Mouse (Mus musculus): ENCODE measurements around the gene a. TPM values are rescaled to one million over a fixed set of nuclear protein-coding genes. Genes with fewer than 3 reads are reported as not detected.
A peak's percentile ranks its signal among the peaks of the same experiment; 100 is the strongest.

The a gene
- polyA plus RNA-seq, 1 experiment from 2014 or later = 0.41 TPM

GRCm38 (mm10) chr2:154776496-154776895 lies 14.7 kb upstream of the a start:
- no peak for ATAC-seq (ENCODE audit: insufficient read depth, low FRiP score)
- Histone ChIP-seq H3K27me3 (ENCODE audit: control insufficient read depth, insufficient read depth, low read length) (no peaks in the 10 kb centered on the region), H3K9me3 (replicated peaks; ENCODE audit: control insufficient read depth, low read length) (no peaks in the 10 kb centered on the region), H3K4me1 (ENCODE audit: control insufficient read depth, insufficient read depth, low read length) (no peaks in the 10 kb centered on the region), H3K4me2 (ENCODE audit: low read depth, low read length) (no peak overlapping the region), H3K36me3 (ENCODE audit: control insufficient read depth, insufficient read depth, low read length) (no peaks in the 10 kb centered on the region), H3K9ac (ENCODE audit: low read length) (no peak overlapping the region), H3K27ac (ENCODE audit: low read length) (no peak overlapping the region), H3K4me3 (replicated peaks; ENCODE audit: low read length) (no peak overlapping the region)
- 67% methylated on average over 7 of the region's 7 CpGs for WGBS

GRCm38 (mm10) chr2:154779648-154780047 lies 11.6 kb upstream of the a start:
- 32% methylated on average over 3 of the region's 3 CpGs for whole genome bisulfite sequencing

GRCm38 (mm10) chr2:154782361-154782760 lies 8.8 kb upstream of the a start:
- no peak for ATAC-seq (ENCODE audit: insufficient read depth, low FRiP score)
- Histone ChIP-seq H3K4me3 (replicated peaks; ENCODE audit: low read length) (no peak overlapping the region), H3K4me2 (ENCODE audit: low read depth, low read length) (no peak overlapping the region), H3K36me3 (ENCODE audit: control insufficient read depth, insufficient read depth, low read length) (no peaks in the 10 kb centered on the region), H3K9me3 (replicated peaks; ENCODE audit: control insufficient read depth, low read length) (no peaks in the 10 kb centered on the region), H3K27ac (ENCODE audit: low read length) (no peak overlapping the region), H3K4me1 (ENCODE audit: control insufficient read depth, insufficient read depth, low read length) (peaks cover 3% of the 10 kb centered on the region; the same call in 1 of the 2 replicates), H3K9ac (ENCODE audit: low read length) (no peak overlapping the region), H3K27me3 (ENCODE audit: control insufficient read depth, insufficient read depth, low read length) (no peaks in the 10 kb centered on the region; the same call in 1 of the 2 replicates)
- WGBS = 71% methylated on average over 4 of the region's 4 CpGs

More at GRCm38 (mm10) chr2:154779648-154780047, 11.6 kb upstream of the a start:
- Histone ChIP-seq H3K27me3 (ENCODE audit: control insufficient read depth, insufficient read depth, low read length) (no peaks in the 10 kb centered on the region; the same call in 1 of the 2 replicates), H3K27ac (ENCODE audit: low read length) (no peak overlapping the region), H3K36me3 (ENCODE audit: control insufficient read depth, insufficient read depth, low read length) (no peaks in the 10 kb centered on the region), H3K9me3 (replicated peaks; ENCODE audit: control insufficient read depth, low read length) (no peaks in the 10 kb centered on the region), H3K4me3 (replicated peaks; ENCODE audit: low read length) (no peak overlapping the region), H3K9ac (ENCODE audit: low read length) (no peak overlapping the region), H3K4me2 (ENCODE audit: low read depth, low read length) (no peak overlapping the region), H3K4me1 (ENCODE audit: control insufficient read depth, insufficient read depth, low read length) (no peaks in the 10 kb centered on the region)
- peak; percentile 53; the same call in 1 of the 2 replicates for ATAC-seq (ENCODE audit: insufficient read depth, low FRiP score)

GRCm38 (mm10) chr2:154782856-154783650 lies 8.1 kb upstream of the a start:
- WGBS = 58% methylated on average over 17 of the region's 17 CpGs
- no peak for ATAC-seq (ENCODE audit: insufficient read depth, low FRiP score)
- Histone ChIP-seq H3K9ac (ENCODE audit: low read length) (no peak overlapping the region), H3K4me2 (ENCODE audit: low read depth, low read length) (no peak overlapping the region), H3K9me3 (replicated peaks; ENCODE audit: control insufficient read depth, low read length) (no peaks in the 10 kb centered on the region), H3K4me3 (replicated peaks; ENCODE audit: low read length) (no peak overlapping the region), H3K27me3 (ENCODE audit: control insufficient read depth, insufficient read depth, low read length) (no peaks in the 10 kb centered on the region; the same call in 1 of the 2 replicates), H3K36me3 (ENCODE audit: control insufficient read depth, insufficient read depth, low read length) (no peaks in the 10 kb centered on the region), H3K4me1 (ENCODE audit: control insufficient read depth, insufficient read depth, low read length) (peaks cover 3% of the 10 kb centered on the region; the same call in 1 of the 2 replicates), H3K27ac (ENCODE audit: low read length) (no peak overlapping the region)

- Histone ChIP-seq H3K9me3 (replicated peaks; ENCODE audit: control insufficient read depth, low read length) (no peaks in the 10 kb centered on the region), H3K36me3 (ENCODE audit: control insufficient read depth, insufficient read depth, low read length) (no peaks in the 10 kb centered on the region), H3K27ac (ENCODE audit: low read length) (no peak overlapping the region), H3K9ac (ENCODE audit: low read length) (no peak overlapping the region), H3K4me1 (ENCODE audit: control insufficient read depth, insufficient read depth, low read length) (peaks cover 9% of the 10 kb centered on the region; the same call in 1 of the 2 replicates), H3K4me3 (replicated peaks; ENCODE audit: low read length) (no peak overlapping the region), H3K4me2 (ENCODE audit: low read depth, low read length) (no peak overlapping the region), H3K27me3 (ENCODE audit: control insufficient read depth, insufficient read depth, low read length) (no peaks in the 10 kb centered on the region; the same call in 1 of the 2 replicates)
- 46% methylated on average over 3 of the region's 3 CpGs for WGBS
- ATAC-seq (ENCODE audit: insufficient read depth, low FRiP score) = no peak
Measured at GRCm38 (mm10) chr2:154785284-154785683, 5.9 kb upstream of the a start.

GRCm38 (mm10) chr2:154786187-154786586 lies 5.0 kb upstream of the a start:
- 38% methylated on average over 3 of the region's 3 CpGs for WGBS
- Histone ChIP-seq H3K4me3 (replicated peaks; ENCODE audit: low read length) (no peak overlapping the region), H3K4me2 (ENCODE audit: low read depth, low read length) (no peak overlapping the region), H3K27me3 (ENCODE audit: control insufficient read depth, insufficient read depth, low read length) (no peaks in the 10 kb centered on the region; the same call in 1 of the 2 replicates), H3K9ac (ENCODE audit: low read length) (no peak overlapping the region), H3K27ac (ENCODE audit: low read length) (no peak overlapping the region), H3K4me1 (ENCODE audit: control insufficient read depth, insufficient read depth, low read length) (peaks cover 9% of the 10 kb centered on the region; the same call in 1 of the 2 replicates), H3K36me3 (ENCODE audit: control insufficient read depth, insufficient read depth, low read length) (no peaks in the 10 kb centered on the region), H3K9me3 (replicated peaks; ENCODE audit: control insufficient read depth, low read length) (no peaks in the 10 kb centered on the region)
- no peak for ATAC-seq (ENCODE audit: insufficient read depth, low FRiP score)

GRCm38 (mm10) chr2:154786776-154787175 lies 4.4 kb upstream of the a start:
- WGBS = 80% methylated on average over 11 of the region's 11 CpGs

GRCm38 (mm10) chr2:154789381-154789780 lies 1.8 kb upstream of the a start:
- ATAC-seq (ENCODE audit: insufficient read depth, low FRiP score) = no peak
- H3K4me1 ChIP-seq (ENCODE audit: control insufficient read depth, insufficient read depth, low read length) = peaks cover 27% of the 10 kb centered on the region
- H3K9me3 ChIP-seq (replicated peaks; ENCODE audit: control insufficient read depth, low read length) = no peaks in the 10 kb centered on the region
- 59% methylated on average over 6 of the region's 6 CpGs for WGBS
- H3K27ac ChIP-seq (ENCODE audit: low read length) = no peak overlapping the region
- H3K36me3 ChIP-seq (ENCODE audit: control insufficient read depth, insufficient read depth, low read length) = no peaks in the 10 kb centered on the region
- no peaks in the 10 kb centered on the region; the same call in 1 of the 2 replicates for H3K27me3 ChIP-seq (ENCODE audit: control insufficient read depth, insufficient read depth, low read length)
- no peak overlapping the region for H3K4me3 ChIP-seq (replicated peaks; ENCODE audit: low read length)
- H3K9ac ChIP-seq (ENCODE audit: low read length) = no peak overlapping the region
- H3K4me2 ChIP-seq (ENCODE audit: low read depth, low read length) = no peak overlapping the region

More at GRCm38 (mm10) chr2:154786776-154787175, 4.4 kb upstream of the a start:
- no peak overlapping the region for H3K9ac ChIP-seq (ENCODE audit: low read length)
- H3K4me3 ChIP-seq (replicated peaks; ENCODE audit: low read length) = no peak overlapping the region
- no peak for ATAC-seq (ENCODE audit: insufficient read depth, low FRiP score)
- no peaks in the 10 kb centered on the region for H3K9me3 ChIP-seq (replicated peaks; ENCODE audit: control insufficient read depth, low read length)
- H3K27ac ChIP-seq (ENCODE audit: low read length) = no peak overlapping the region
- H3K4me1 ChIP-seq (ENCODE audit: control insufficient read depth, insufficient read depth, low read length) = peaks cover 9% of the 10 kb centered on the region; the same call in 1 of the 2 replicates
- no peaks in the 10 kb centered on the region; the same call in 1 of the 2 replicates for H3K27me3 ChIP-seq (ENCODE audit: control insufficient read depth, insufficient read depth, low read length)
- no peak overlapping the region for H3K4me2 ChIP-seq (ENCODE audit: low read depth, low read length)
- no peaks in the 10 kb centered on the region for H3K36me3 ChIP-seq (ENCODE audit: control insufficient read depth, insufficient read depth, low read length)

- ATAC-seq (ENCODE audit: insufficient read depth, low FRiP score) = no peak
- Histone ChIP-seq H3K4me3 (replicated peaks; ENCODE audit: low read length) (peak overlapping the region; percentile 97), H3K9me3 (replicated peaks; ENCODE audit: control insufficient read depth, low read length) (no peaks in the 10 kb centered on the region), H3K9ac (ENCODE audit: low read length) (peak overlapping the region; percentile 50), H3K4me2 (ENCODE audit: low read depth, low read length) (peak overlapping the region; percentile 53), H3K27me3 (ENCODE audit: control insufficient read depth, insufficient read depth, low read length) (no peaks in the 10 kb centered on the region), H3K4me1 (ENCODE audit: control insufficient read depth, insufficient read depth, low read length) (peaks cover 33% of the 10 kb centered on the region), H3K36me3 (ENCODE audit: control insufficient read depth, insufficient read depth, low read length) (no peaks in the 10 kb centered on the region), H3K27ac (ENCODE audit: low read length) (peak overlapping the region; percentile 36; the same call in 1 of the 2 replicates)
- WGBS = 7% methylated on average over 14 of the region's 14 CpGs
Measured at GRCm38 (mm10) chr2:154789977-154790655, 1.1 kb upstream of the a start.

Measured in stomach, embryonic 16.5 days (tissue).